ENCODE assay signal across 11 mouse cellular contexts in genomic region chr11:18879456-18879818, GRCm38 (mm10).
DNase-seq lines count a peak whose midpoint lies in the region; ATAC-seq and TF ChIP-seq lines count a peak whose summit lies in the region.
"Had no signal": no experiment of that assay in that cellular context is flagged by ENCODE, and none has a peak within 500 bp of the region (broad histone marks: within the 10 kb centered on the region; RNA-seq: fewer than 3 reads in every experiment).

No protein-coding gene starts in this region.

- H3K27ac ChIP-seq in kidney, embryonic 15.5 days = 0 out of 2 replicates have a peak overlapping the region, but pooled peaks have one; percentile 41
- H3K27ac ChIP-seq in embryonic fibroblast, embryonic 13.5 days (ENCODE audit: insufficient read depth, low read length) = peak overlapping the region; percentile 61
- H3K27ac ChIP-seq in midbrain, embryonic 13.5 days = no peak overlapping the region
- H3K27ac ChIP-seq: gastrocnemius, adult 2 months had no signal

- H3K9me3 ChIP-seq in kidney, embryonic 15.5 days (replicated peaks) = no peaks in the 10 kb centered on the region
- no peaks in the 10 kb centered on the region for H3K9me3 ChIP-seq in midbrain, embryonic 13.5 days

- H3K27me3 ChIP-seq in kidney, embryonic 15.5 days = peaks cover 19% of the 10 kb centered on the region
- peaks cover 28% of the 10 kb centered on the region for H3K27me3 ChIP-seq in midbrain, embryonic 13.5 days

- no peak overlapping the region for H3K9ac ChIP-seq in kidney, embryonic 15.5 days
- no peak overlapping the region for H3K9ac ChIP-seq in midbrain, embryonic 13.5 days (replicated peaks)

- no peak for DNase-seq in kidney, adult 9 months
- peak; percentile 45 for DNase-seq in MN1 (ENCODE audit: low spot score)
- DNase-seq in ovary, postnatal 36 days (ENCODE audit: low spot score) = no peak
- DNase-seq: cerebellum, postnatal 36 days; gastrocnemius, adult 2 months; kidney, postnatal 10 days; spleen, adult 18-20 months had no signal

- TF ChIP-seq POLR2A in embryonic fibroblast, embryonic 13.5 days (IDR thresholded peaks at IDR 0.05; ENCODE audit: low read depth, low read length) = no peak

- ATAC-seq in kidney, embryonic 15.5 days (replicated peaks; ENCODE audit: low FRiP score) = no peak
- no peak for ATAC-seq in midbrain, embryonic 13.5 days
- no peak for ATAC-seq in megakaryocyte progenitor cell, adult 5-6 weeks (replicated peaks; ENCODE audit: poor library complexity)

- peaks cover 55% of the 10 kb centered on the region for H3K4me1 ChIP-seq in kidney, embryonic 15.5 days
- peaks cover 7% of the 10 kb centered on the region for H3K4me1 ChIP-seq in embryonic fibroblast, embryonic 13.5 days (ENCODE audit: control insufficient read depth, insufficient read depth, low read length)
- peaks cover 85% of the 10 kb centered on the region for H3K4me1 ChIP-seq in midbrain, embryonic 13.5 days (replicated peaks)

- peak overlapping the region; percentile 89; the same call in 1 of the 2 replicates for H3K4me2 ChIP-seq in kidney, embryonic 15.5 days
- H3K4me2 ChIP-seq in midbrain, embryonic 13.5 days (replicated peaks) = peak overlapping the region; percentile 72

- TF ChIP-seq CTCF in embryonic fibroblast, embryonic 13.5 days (IDR thresholded peaks at IDR 0.05; ENCODE audit: borderline replicate concordance, insufficient read depth, low read length) = no peak

- 0% methylated on average over 1 of the region's 1 CpGs for WGBS in kidney, embryonic 15.5 days
- 0% methylated on average over 1 of the region's 1 CpGs for WGBS in midbrain, embryonic 13.5 days

- no peak overlapping the region for H3K4me3 ChIP-seq in kidney, embryonic 15.5 days (replicated peaks)
- H3K4me3 ChIP-seq in embryonic fibroblast, embryonic 13.5 days (ENCODE audit: insufficient read depth, low read length) = no peak overlapping the region
- no peak overlapping the region for H3K4me3 ChIP-seq in midbrain, embryonic 13.5 days (replicated peaks)
- H3K4me3 ChIP-seq: gastrocnemius, adult 2 months had no signal

- H3K36me3 ChIP-seq in kidney, embryonic 15.5 days = peaks cover 17% of the 10 kb centered on the region; the same call in 1 of the 2 replicates
- H3K36me3 ChIP-seq in midbrain, embryonic 13.5 days = no peaks in the 10 kb centered on the region
